Mouse (Mus musculus) intestine, embryonic 15.5 days (tissue): ENCODE measurements around the gene Pgbd5. TPM values are rescaled to one million over a fixed set of nuclear protein-coding genes. Genes with fewer than 3 reads are reported as not detected.
"Not testable (repeated sequence)": the region's sequence is repeated elsewhere in the genome, so short reads cannot be mapped to it uniquely, and the experiment has no call there.

Experiments used
- ATAC-seq: fragments of 200-750 bp; cut with Nextera tagmentation; 2 replicates; pipeline ENCODE4 v1.8.0; 2017; ENCODE audit warnings: moderate TSS enrichment, moderate library complexity
- H3K27ac ChIP-seq: fragments of 300-500 bp; sonication (generic); 2 replicates; pipeline ENCODE4 v1.5.1; 2015; ENCODE audit warnings: mild to moderate bottlenecking, inconsistent platforms
- H3K27me3 ChIP-seq: fragments of 300-500 bp; sonication (generic); replicated peaks from 2 replicates; pipeline ENCODE4 v1.6.1; 2015; ENCODE audit warnings: inconsistent platforms
- H3K36me3 ChIP-seq: fragments of 300-500 bp; sonication (generic); 2 replicates; pipeline ENCODE4 v1.6.1; 2015; ENCODE audit warnings: inconsistent platforms
- H3K4me1 ChIP-seq: fragments of 300-500 bp; sonication (generic); replicated peaks from 2 replicates; pipeline ENCODE4 v1.6.1; 2015; ENCODE audit warnings: inconsistent platforms
- H3K4me2 ChIP-seq: fragments of 300-500 bp; sonication (generic); replicated peaks from 2 replicates; pipeline ENCODE4 v1.6.1; 2015; ENCODE audit warnings: mild to moderate bottlenecking, inconsistent platforms
- H3K4me3 ChIP-seq: fragments of 300-500 bp; sonication (generic); replicated peaks from 2 replicates; pipeline ENCODE4 v1.5.1; 2015; ENCODE audit warnings: inconsistent platforms
- H3K9ac ChIP-seq: fragments of 300-500 bp; sonication (generic); 2 replicates; pipeline ENCODE4 v1.6.1; 2015; ENCODE audit warnings: inconsistent platforms
- H3K9me3 ChIP-seq: fragments of 300-500 bp; sonication (generic); 2 replicates; pipeline ENCODE4 v1.6.1; 2016; ENCODE audit warnings: inconsistent platforms
- WGBS: fragments of 180-500 bp; shearing (Covaris S2); methylation state at CpG from one replicate; pipeline ENCODE4 v1.1.7; 2015; 5-methylcytosine and 5-hydroxymethylcytosine counted together
- polyA plus RNA-seq: library from polyadenylated mRNA; unstranded; fragments of >200 nt; fragmentation: Nextera tagmentation; extraction: Ambion mirVana; gene quantifications from 2 replicates; pipeline ENCODE4 v1.2.1, GENCODE M21; 2015

Gene Pgbd5
- polyA plus RNA-seq, 1 experiment from 2014 or later: 2.7 TPM

DNA sequence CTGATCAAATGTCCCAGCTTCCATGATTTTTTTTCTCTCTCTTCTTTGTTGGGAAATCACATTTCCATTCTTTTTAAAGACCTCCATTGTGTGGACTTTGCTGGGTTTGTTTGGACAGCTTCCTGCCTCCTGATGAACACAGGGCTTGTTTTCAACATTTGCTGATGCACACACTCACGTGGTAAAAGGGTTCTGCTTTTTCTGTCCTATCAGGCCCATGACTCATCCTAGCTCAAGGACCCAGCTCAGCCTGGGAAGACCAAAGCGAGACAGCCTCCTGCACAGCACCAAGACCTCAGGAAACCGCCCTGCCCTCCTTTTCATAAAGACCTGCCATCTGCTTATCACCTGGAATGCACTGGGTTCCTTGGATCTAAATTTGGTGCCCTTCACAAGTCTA, 15.9 kb upstream of the Pgbd5 start:
- WGBS: 35% methylated on average over 3 of the region's 3 CpGs
- Histone ChIP-seq H3K27ac (no peak overlapping the region), H3K4me3 (no peak overlapping the region), H3K36me3 (no peaks in the 10 kb centered on the region), H3K9ac (no peak overlapping the region), H3K27me3 (no peaks in the 10 kb centered on the region; the same call in 1 of the 2 replicates), H3K4me2 (no peak overlapping the region), H3K4me1 (no peaks in the 10 kb centered on the region), H3K9me3 (no peaks in the 10 kb centered on the region)
- no peak for ATAC-seq

GRCm38 (mm10) chr8:124450192-124450895, 10.9 kb upstream of the Pgbd5 start:
- Histone ChIP-seq H3K9ac (no peak overlapping the region), H3K27me3 (no peaks in the 10 kb centered on the region), H3K4me1 (no peaks in the 10 kb centered on the region), H3K36me3 (no peaks in the 10 kb centered on the region), H3K27ac (no peak overlapping the region), H3K4me3 (no peak overlapping the region), H3K4me2 (no peak overlapping the region), H3K9me3 (no peaks in the 10 kb centered on the region)
- 81% methylated on average over 8 of the region's 8 CpGs for WGBS
- no peak for ATAC-seq

DNA sequence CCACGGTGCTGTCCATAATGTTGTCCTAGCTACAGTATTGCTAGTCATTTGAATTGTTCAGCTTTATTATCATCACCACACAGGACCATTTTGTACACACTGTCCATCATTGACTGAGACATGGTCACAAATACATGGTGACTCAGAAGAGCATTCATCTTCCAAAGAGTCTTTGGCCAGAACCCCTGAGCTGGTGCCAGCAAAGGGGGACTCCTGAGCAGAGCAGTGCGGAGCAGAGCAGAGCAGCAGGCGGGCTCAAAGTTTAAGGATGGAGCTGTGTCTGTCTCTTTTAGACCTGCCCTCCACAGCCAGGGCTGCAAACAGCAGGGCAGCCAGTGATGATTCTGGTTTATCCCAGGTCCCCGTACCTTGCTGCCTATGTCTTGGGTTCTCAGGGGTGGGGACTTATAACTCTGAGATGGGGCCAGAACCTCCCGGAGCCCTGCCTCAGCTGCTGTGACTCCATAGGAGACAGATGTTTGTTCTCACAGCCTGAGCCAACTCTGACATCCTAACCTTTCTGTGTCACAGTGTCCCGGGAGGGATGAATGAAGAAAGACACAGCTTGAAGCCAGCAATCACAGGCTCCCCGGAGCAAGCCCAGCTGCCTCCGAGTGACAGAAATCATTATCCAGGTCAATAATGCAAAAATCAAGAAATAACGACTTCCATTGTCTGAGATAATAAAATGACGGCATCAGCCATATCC, 9.7 kb upstream of the Pgbd5 start:
- Histone ChIP-seq H3K27ac (no peak overlapping the region), H3K27me3 (no peaks in the 10 kb centered on the region), H3K36me3 (no peaks in the 10 kb centered on the region), H3K9me3 (no peaks in the 10 kb centered on the region), H3K4me2 (no peak overlapping the region), H3K9ac (no peak overlapping the region), H3K4me1 (no peaks in the 10 kb centered on the region), H3K4me3 (no peak overlapping the region)
- no peak for ATAC-seq
- WGBS: 58% methylated on average over 10 of the region's 10 CpGs

- no peak for ATAC-seq
- 19% methylated on average over 4 of the region's 4 CpGs for WGBS
These were observed 2.7 kb downstream of the Pgbd5 start for GRCm38 (mm10) chr8:124436741-124437140.

GRCm38 (mm10) chr8:124435707-124436243, 3.7 kb downstream of the Pgbd5 start:
- Histone ChIP-seq H3K27ac (no peak overlapping the region), H3K27me3 (peaks cover 14% of the 10 kb centered on the region; the same call in 1 of the 2 replicates), H3K36me3 (no peaks in the 10 kb centered on the region), H3K9ac (no peak overlapping the region), H3K4me3 (no peak overlapping the region), H3K4me2 (no peak overlapping the region), H3K9me3 (no peaks in the 10 kb centered on the region), H3K4me1 (peaks cover 2% of the 10 kb centered on the region)
- ATAC-seq: no peak
- 48% methylated on average over 10 of the region's 10 CpGs for WGBS

More at GRCm38 (mm10) chr8:124436741-124437140, 2.7 kb downstream of the Pgbd5 start:
- H3K4me3 ChIP-seq: no peak overlapping the region
- H3K4me2 ChIP-seq: no peak overlapping the region
- no peaks in the 10 kb centered on the region; the same call in none of the 2 replicates for H3K4me1 ChIP-seq
- H3K9me3 ChIP-seq: no peaks in the 10 kb centered on the region
- H3K9ac ChIP-seq: no peak overlapping the region
- no peak overlapping the region for H3K27ac ChIP-seq
- H3K27me3 ChIP-seq: peaks cover 12% of the 10 kb centered on the region; the same call in 1 of the 2 replicates
- H3K36me3 ChIP-seq: no peaks in the 10 kb centered on the region

- ATAC-seq: no peak
- WGBS: 52% methylated on average over 4 of the region's 4 CpGs
- peaks cover 4% of the 10 kb centered on the region for H3K4me1 ChIP-seq
- no peak overlapping the region for H3K4me2 ChIP-seq
- H3K4me3 ChIP-seq: no peak overlapping the region
- no peak overlapping the region for H3K27ac ChIP-seq
- no peak overlapping the region for H3K9ac ChIP-seq
- H3K36me3 ChIP-seq: no peaks in the 10 kb centered on the region
- H3K27me3 ChIP-seq: peaks cover 14% of the 10 kb centered on the region; the same call in 1 of the 2 replicates
- H3K9me3 ChIP-seq: no peaks in the 10 kb centered on the region
These were observed 4.3 kb downstream of the Pgbd5 start for GRCm38 (mm10) chr8:124435170-124435569.

DNA sequence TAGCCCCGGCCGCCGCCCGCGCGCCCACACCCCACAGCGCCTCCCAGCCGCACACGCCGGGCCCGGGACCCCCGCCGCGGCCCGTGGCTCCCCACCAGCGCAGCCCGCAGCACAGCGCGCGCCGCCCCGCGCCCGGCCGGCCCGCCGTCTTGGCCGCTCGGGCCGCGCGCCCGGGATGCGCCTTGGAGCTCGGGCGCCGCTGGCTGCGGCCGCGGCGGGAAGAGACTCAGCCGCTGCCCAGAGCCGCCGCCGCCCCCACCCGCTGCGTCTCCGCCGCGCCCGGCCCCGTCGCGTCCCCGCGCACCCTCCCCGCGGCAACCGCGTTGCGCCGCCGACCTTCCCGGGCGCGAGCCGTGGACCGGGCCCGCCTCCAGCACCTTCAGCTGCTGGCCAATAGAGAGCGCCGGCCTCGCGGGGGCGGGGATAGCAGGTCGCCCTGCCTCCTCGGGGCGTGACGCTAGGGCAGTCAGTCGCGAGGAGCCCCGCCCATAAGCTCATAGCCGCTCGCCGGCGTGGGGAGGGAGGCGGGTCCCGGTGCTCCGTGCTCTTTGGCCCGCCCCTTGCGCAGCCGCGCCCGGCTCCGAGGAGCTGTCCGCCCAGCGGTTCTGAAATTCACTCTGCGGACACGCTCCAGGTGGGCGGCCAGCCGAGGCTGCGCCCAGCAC, 5.2 kb downstream of the Pgbd5 start:
- under 1% methylated on average over 80 of the region's 101 CpGs for WGBS

DNA sequence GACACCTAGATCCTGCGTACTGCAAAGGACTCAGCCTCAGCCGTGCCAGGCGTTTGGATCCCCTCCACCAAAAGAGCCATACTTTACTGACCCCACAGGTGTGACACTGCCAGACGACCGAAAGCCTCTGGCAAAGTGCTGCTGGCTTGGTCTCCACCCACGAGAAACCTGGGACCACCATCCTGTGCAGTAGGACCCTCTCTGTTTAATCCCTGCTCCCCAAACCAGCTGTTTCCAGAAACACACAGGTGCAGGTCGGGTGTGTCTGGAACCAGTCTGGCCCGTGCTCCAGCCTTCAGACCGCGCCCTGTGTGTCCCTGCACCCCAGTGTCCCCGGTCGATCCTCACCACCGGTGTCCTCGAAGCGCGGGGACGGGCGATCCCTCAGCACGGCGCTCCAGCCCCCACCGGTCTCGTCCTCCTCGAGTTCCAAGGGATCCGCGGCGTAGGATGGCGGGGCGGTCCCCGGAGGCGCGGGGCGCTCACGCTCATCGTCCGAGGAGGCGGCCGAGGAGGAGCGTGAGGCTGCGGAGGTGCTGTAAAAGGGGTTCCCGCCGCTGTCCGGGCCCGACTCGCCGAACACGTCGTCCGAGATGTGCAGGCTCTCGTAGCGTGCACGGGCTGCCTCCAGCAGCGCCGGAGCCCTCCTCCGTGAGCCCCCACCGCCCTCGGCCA, 5.9 kb downstream of the Pgbd5 start:
- Histone ChIP-seq H3K4me3 (peak overlapping the region; percentile 72), H3K4me1 (peaks cover 4% of the 10 kb centered on the region), H3K9ac (peak overlapping the region; percentile 59), H3K27me3 (peaks cover 14% of the 10 kb centered on the region; the same call in 1 of the 2 replicates), H3K9me3 (no peaks in the 10 kb centered on the region), H3K27ac (no peak overlapping the region), H3K36me3 (no peaks in the 10 kb centered on the region), H3K4me2 (peak overlapping the region; percentile 99)
- under 1% methylated on average over 44 of the region's 56 CpGs for WGBS
- ATAC-seq: peak; percentile 32

More for the DNA sequence above, 5.2 kb downstream of the Pgbd5 start:
- no peaks in the 10 kb centered on the region for H3K36me3 ChIP-seq
- no peak overlapping the region for H3K27ac ChIP-seq
- H3K9me3 ChIP-seq: no peaks in the 10 kb centered on the region
- H3K27me3 ChIP-seq: peaks cover 14% of the 10 kb centered on the region; the same call in 1 of the 2 replicates
- peak; percentile 100 for ATAC-seq
- H3K4me1 ChIP-seq: peaks cover 4% of the 10 kb centered on the region
- peak overlapping the region; percentile 72 for H3K4me3 ChIP-seq
- peak overlapping the region; percentile 59 for H3K9ac ChIP-seq
- peak overlapping the region; percentile 99 for H3K4me2 ChIP-seq

GRCm38 (mm10) chr8:124430881-124431280, 8.6 kb downstream of the Pgbd5 start:
- no peak overlapping the region for H3K27ac ChIP-seq
- no peaks in the 10 kb centered on the region for H3K9me3 ChIP-seq
- no peak overlapping the region for H3K4me3 ChIP-seq
- no peak for ATAC-seq
- peaks cover 4% of the 10 kb centered on the region for H3K4me1 ChIP-seq
- peaks cover 14% of the 10 kb centered on the region; the same call in 1 of the 2 replicates for H3K27me3 ChIP-seq
- 51% methylated on average over 6 of the region's 6 CpGs for WGBS
- H3K9ac ChIP-seq: no peak overlapping the region
- H3K4me2 ChIP-seq: no peak overlapping the region
- H3K36me3 ChIP-seq: no peaks in the 10 kb centered on the region

- no peak overlapping the region for H3K9ac ChIP-seq
- no peaks in the 10 kb centered on the region for H3K36me3 ChIP-seq
- H3K4me1 ChIP-seq: peaks cover 4% of the 10 kb centered on the region
- ATAC-seq: no peak
- H3K27ac ChIP-seq: no peak overlapping the region
- 47% methylated on average over 6 of the region's 6 CpGs for WGBS
- H3K4me2 ChIP-seq: no peak overlapping the region
- no peaks in the 10 kb centered on the region for H3K9me3 ChIP-seq
- H3K4me3 ChIP-seq: no peak overlapping the region
- H3K27me3 ChIP-seq: peaks cover 14% of the 10 kb centered on the region; the same call in 1 of the 2 replicates
These were observed 10.0 kb downstream of the Pgbd5 start for GRCm38 (mm10) chr8:124429417-124429816.

DNA sequence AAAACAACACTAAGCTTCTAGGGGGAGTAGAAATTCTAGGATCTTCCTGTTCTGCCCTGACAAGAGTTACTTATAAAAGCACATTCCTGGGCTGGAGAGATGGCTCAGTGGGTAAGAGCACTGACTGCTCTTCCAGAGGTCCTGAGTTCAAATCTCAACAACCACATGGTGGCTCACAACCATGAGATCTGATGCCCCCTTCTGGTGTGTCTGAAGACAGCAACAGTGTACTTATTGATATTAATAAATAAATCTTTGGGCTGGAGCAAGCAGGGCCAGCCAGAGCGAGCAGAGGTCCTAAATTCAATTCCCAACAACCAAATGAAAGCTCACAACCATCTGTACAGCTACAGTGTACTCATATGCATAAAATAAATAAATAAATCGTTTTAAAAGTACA, 10.7 kb downstream of the Pgbd5 start:
- H3K9me3 ChIP-seq, H3K4me2 ChIP-seq, H3K9ac ChIP-seq, H3K36me3 ChIP-seq, ATAC-seq, H3K27ac ChIP-seq, H3K4me3 ChIP-seq, H3K4me1 ChIP-seq: not testable (repeated sequence)
- peaks cover 14% of the 10 kb centered on the region; the same call in 1 of the 2 replicates for H3K27me3 ChIP-seq
- 53% methylated on average over 2 of the region's 2 CpGs for WGBS
